Mouse (Mus musculus) layer of hippocampus, adult 6 months (tissue): ENCODE data around the gene Slc25a45. TPM values are rescaled to one million over a fixed set of nuclear protein-coding genes. Genes with fewer than 3 reads are reported as not detected.

Experiments
- long read RNA-seq, 2 experiments: library from polyadenylated mRNA; unstranded; transcript quantifications; one replicate each; pipeline ENCODE4 v2.0.0; 2019 to 2020
- polyA plus RNA-seq: library from polyadenylated mRNA; unstranded; fragments of <200 nt; fragmentation: Nextera tagmentation; gene quantifications from 2 replicates; pipeline ENCODE4 v1.2.3, GENCODE M21; 2021

Gene Slc25a45
- 0.98 and 1.3 TPM in 2 replicates for polyA plus RNA-seq
- long read RNA-seq, experiment 1 = 0 reads
- long read RNA-seq, experiment 2, transcript Slc25a45-201 (6 exons, 2,480 nt) = major isoform, 13 of 20 reads
- long read RNA-seq, experiment 2, partial matches to known transcripts = 2 of 20 reads
- long read RNA-seq, experiment 2, other reads (novel, unspliced or antisense) = 4 of 20 reads

GRCm38 (mm10) chr19:5877618-5878361 is at the start of gene Slc25a45:
Gene Slc25a45, plus strand, starts transcription at chr19:5877808.

GRCm38 (mm10) chr19:5874969-5875480 is 2.6 kb upstream of the Slc25a45 start, which contains the start of gene Frmd8:
Gene Frmd8, minus strand, starts transcription at chr19:5875274.

GRCm38 (mm10) chr19:5894002-5894678 is 16.5 kb downstream of the Slc25a45 start, which contains the start of gene Tigd3:
Gene Tigd3, minus strand, starts transcription at chr19:5894149.

GRCm38 (mm10) chr19:5913007-5913719 is 35.6 kb downstream of the Slc25a45 start, which contains the start of gene Dpf2:
Gene Dpf2, minus strand, starts transcription at chr19:5913010.

GRCm38 (mm10) chr19:5924713-5925093 is 47.1 kb downstream of the Slc25a45 start, which contains the start of gene Cdc42ep2:
Gene Cdc42ep2, minus strand, starts transcription at chr19:5924816.

Other genes with a start within 250 kb of the Slc25a45 start
- gene Rela, start 240.3 kb upstream of the Slc25a45 start, polyA plus RNA-seq = 9.2 and 14.8 TPM in 2 replicates
- 7.2 and 9.3 TPM in 2 replicates for gene Sipa1, start 214.1 kb upstream of the Slc25a45 start, polyA plus RNA-seq
- 6.1 and 6.9 TPM in 2 replicates for gene Map3k11, start 189.1 kb upstream of the Slc25a45 start, polyA plus RNA-seq
- gene Pcnx3, start 188.9 kb upstream of the Slc25a45 start, polyA plus RNA-seq = 6.7 and 8.1 TPM in 2 replicates
- gene Kcnk7, start 173.4 kb upstream of the Slc25a45 start, polyA plus RNA-seq = 0.65 and 0.82 TPM in 2 replicates
- 9.6 and 11.4 TPM in 2 replicates for gene Ehbp1l1, start 151.5 kb upstream of the Slc25a45 start, polyA plus RNA-seq
- gene Fam89b, start 148.2 kb upstream of the Slc25a45 start, polyA plus RNA-seq = 13.9 and 17.1 TPM in 2 replicates
- 2.5 and 4.3 TPM in 2 replicates for gene Ltbp3, start 136.9 kb upstream of the Slc25a45 start, polyA plus RNA-seq
- 53.3 and 62.2 TPM in 2 replicates for gene Scyl1, start 106.4 kb upstream of the Slc25a45 start, polyA plus RNA-seq
- gene Frmd8, start 2.5 kb upstream of the Slc25a45 start, polyA plus RNA-seq = 14.0 and 15.8 TPM in 2 replicates
- gene Tigd3, start 16.3 kb downstream of the Slc25a45 start, polyA plus RNA-seq = 0.85 and 0.88 TPM in 2 replicates
- gene Dpf2, start 35.2 kb downstream of the Slc25a45 start, polyA plus RNA-seq = 36.4 and 37.3 TPM in 2 replicates
- gene Cdc42ep2, start 47.0 kb downstream of the Slc25a45 start, polyA plus RNA-seq = 8.6 and 11.3 TPM in 2 replicates
- gene Pola2, start 86.4 kb downstream of the Slc25a45 start, polyA plus RNA-seq = 2.8 and 2.9 TPM in 2 replicates
- not detected in 2 replicates for gene Slc22a20, start 108.3 kb downstream of the Slc25a45 start, polyA plus RNA-seq
- gene Capn1, start 138.1 kb downstream of the Slc25a45 start, polyA plus RNA-seq = 1.8 and 2.2 TPM in 2 replicates
- gene Syvn1, start 168.8 kb downstream of the Slc25a45 start, polyA plus RNA-seq = 36.6 and 44.8 TPM in 2 replicates
- 51.5 and 58.6 TPM in 2 replicates for gene Mrpl49, start 180.0 kb downstream of the Slc25a45 start, polyA plus RNA-seq
- 3,358 and 3,673 TPM in 2 replicates for gene Fau, start 180.0 kb downstream of the Slc25a45 start, polyA plus RNA-seq
- 85.4 and 98.5 TPM in 2 replicates for gene Znhit2, start 183.4 kb downstream of the Slc25a45 start, polyA plus RNA-seq
- 14.6 and 16.9 TPM in 2 replicates for gene Tm7sf2, start 190.6 kb downstream of the Slc25a45 start, polyA plus RNA-seq
- 77.5 and 93.8 TPM in 2 replicates for gene Vps51, start 199.4 kb downstream of the Slc25a45 start, polyA plus RNA-seq
- gene Tmem262, start 202.2 kb downstream of the Slc25a45 start, polyA plus RNA-seq = not detected in 2 replicates
- 0.39 TPM in 1 of 2 replicates, not detected in the other for gene Gm28374, start 204.4 kb downstream of the Slc25a45 start, polyA plus RNA-seq
- 66.0 and 69.1 TPM in 2 replicates for gene Zfpl1, start 207.1 kb downstream of the Slc25a45 start, polyA plus RNA-seq
- gene Cdca5, start 207.2 kb downstream of the Slc25a45 start, polyA plus RNA-seq = 0.09 and 0.10 TPM in 2 replicates
- not detected in 2 replicates for gene AC131692.1, start 216.6 kb downstream of the Slc25a45 start, polyA plus RNA-seq
- gene Naaladl1, start 228.0 kb downstream of the Slc25a45 start, polyA plus RNA-seq = 0.09 TPM in 1 of 2 replicates, not detected in the other
- 43.5 and 44.1 TPM in 2 replicates for gene Sac3d1, start 240.8 kb downstream of the Slc25a45 start, polyA plus RNA-seq